Mouse (Mus musculus) lung, embryonic 16.5 days (tissue): ENCODE measurements around the gene Xpo6. TPM values are rescaled to one million over a fixed set of nuclear protein-coding genes. Genes with fewer than 3 reads are reported as not detected.
A peak's percentile ranks its signal among the peaks of the same experiment; 100 is the strongest.

Experiments
- ATAC-seq: fragments of 200-750 bp; cut with Nextera tagmentation; 2 replicates; pipeline ENCODE4 v1.8.0; 2017; ENCODE audit warnings: low read depth, mild to moderate bottlenecking, moderate library complexity
- H3K27ac ChIP-seq: fragments of 300-500 bp; sonication (generic); 2 replicates; pipeline ENCODE4 v1.5.1; 2014; ENCODE audit warnings: mild to moderate bottlenecking, control low read depth, low read length
- H3K27me3 ChIP-seq: fragments of 300-500 bp; sonication (generic); 2 replicates; pipeline ENCODE4 v1.6.1; 2014; ENCODE audit warnings: low read depth, low read length, mixed read lengths; ENCODE audit not compliant: control insufficient read depth, insufficient read depth
- H3K36me3 ChIP-seq: fragments of 300-500 bp; sonication (generic); 2 replicates; pipeline ENCODE4 v1.6.1; 2014; ENCODE audit warnings: low read length; ENCODE audit not compliant: control insufficient read depth, insufficient read depth
- H3K4me1 ChIP-seq: fragments of 300-500 bp; sonication (generic); replicated peaks from 2 replicates; pipeline ENCODE4 v1.6.1; 2014; ENCODE audit warnings: low read length, mixed read lengths; ENCODE audit not compliant: control insufficient read depth, insufficient read depth
- H3K4me2 ChIP-seq: fragments of 300-500 bp; sonication (generic); 2 replicates; pipeline ENCODE4 v1.6.1; 2014; ENCODE audit warnings: low read depth, low read length, control low read depth
- H3K4me3 ChIP-seq: fragments of 300-500 bp; sonication (generic); 2 replicates; pipeline ENCODE4 v1.5.1; 2014; ENCODE audit warnings: mild to moderate bottlenecking, low read length, control low read depth
- H3K9ac ChIP-seq: fragments of 300-500 bp; sonication (generic); 2 replicates; pipeline ENCODE4 v1.6.1; 2014; ENCODE audit warnings: low read length, control low read depth
- H3K9me3 ChIP-seq: fragments of 300-500 bp; sonication (generic); 2 replicates; pipeline ENCODE4 v1.6.1; 2016; ENCODE audit warnings: low read length; ENCODE audit not compliant: control insufficient read depth
- WGBS: fragments of 180-500 bp; shearing (Covaris S2); extraction: QIAGEN DNeasy Blood & Tissue Kit; methylation state at CpG from one replicate; pipeline ENCODE4 v1.1.7; 2014; 5-methylcytosine and 5-hydroxymethylcytosine counted together
- polyA plus RNA-seq: library from polyadenylated mRNA; unstranded; fragments of >200 nt; fragmentation: Nextera tagmentation; extraction: Ambion mirVana; gene quantifications from 2 replicates; pipeline ENCODE4 v1.2.1, GENCODE M21; 2015

Gene Xpo6
- polyA plus RNA-seq = 32.3 and 37.5 TPM in 2 replicates

DNA sequence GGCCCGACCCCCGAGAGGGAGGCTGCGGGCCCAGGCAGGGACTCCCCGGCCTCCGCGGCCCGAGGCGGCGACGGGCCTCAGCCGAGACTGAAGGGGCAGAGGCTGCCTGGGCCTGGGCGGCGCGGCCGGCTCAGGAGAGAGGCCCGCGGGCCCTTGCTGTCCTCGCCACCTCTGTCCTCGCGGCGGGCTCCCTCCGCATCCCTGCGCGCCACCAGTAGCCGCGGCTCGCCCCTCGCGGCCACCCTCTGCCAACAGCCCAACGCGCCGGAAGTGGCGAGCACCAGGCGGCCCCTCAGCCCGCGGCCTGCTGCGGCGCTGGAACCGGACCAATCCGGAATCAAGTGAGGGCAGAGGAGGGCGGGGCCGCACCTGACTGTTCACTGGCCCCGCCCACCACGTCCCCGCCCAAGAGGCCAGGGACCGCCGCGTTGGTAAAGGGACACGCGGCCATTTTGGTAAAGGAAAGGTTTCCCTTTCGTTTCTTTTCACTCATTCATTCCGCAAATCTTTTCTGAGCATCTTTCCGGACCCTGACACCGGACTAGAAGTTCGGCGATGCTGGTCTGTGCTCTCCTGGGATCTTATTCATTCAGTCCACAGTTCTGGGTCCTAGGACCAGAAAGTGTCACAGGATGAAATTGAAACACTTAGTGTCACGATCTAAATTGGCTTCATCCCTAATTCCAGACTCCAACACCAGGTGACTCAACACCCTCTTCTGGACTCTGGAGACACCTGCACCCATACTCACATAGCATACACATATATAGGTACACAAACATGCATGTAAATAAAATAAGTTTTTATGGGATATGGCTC, at the start of gene Xpo6:
Gene Xpo6, minus strand, starts transcription at position 324 of the 819 bp plus-strand sequence.
- H3K4me2 ChIP-seq = peak within 1 kb of the TSS; percentile 72
- peak within 1 kb of the TSS; percentile 85 for H3K27ac ChIP-seq
- peak within 1 kb of the TSS; percentile 97 for H3K4me3 ChIP-seq
- H3K9me3 ChIP-seq = no peaks in the 10 kb centered on the region
- peaks cover 8% of the 10 kb centered on the region for H3K4me1 ChIP-seq
- H3K36me3 ChIP-seq = no peaks in the 10 kb centered on the region
- no peaks in the 10 kb centered on the region for H3K27me3 ChIP-seq
- WGBS = under 1% methylated on average over 55 of the region's 57 CpGs
- ATAC-seq = peak; percentile 97
- peak within 1 kb of the TSS; percentile 98 for H3K9ac ChIP-seq

GRCm38 (mm10) chr7:126249986-126250385, 49.7 kb upstream of the Xpo6 start:
- Histone ChIP-seq H3K4me2 (no peak overlapping the region), H3K27me3 (no peaks in the 10 kb centered on the region), H3K36me3 (no peaks in the 10 kb centered on the region), H3K27ac (no peak overlapping the region), H3K9ac (no peak overlapping the region), H3K4me3 (no peak overlapping the region), H3K9me3 (no peaks in the 10 kb centered on the region), H3K4me1 (no peaks in the 10 kb centered on the region)
- no peak for ATAC-seq
- 85% methylated on average over 3 of the region's 3 CpGs for WGBS

DNA sequence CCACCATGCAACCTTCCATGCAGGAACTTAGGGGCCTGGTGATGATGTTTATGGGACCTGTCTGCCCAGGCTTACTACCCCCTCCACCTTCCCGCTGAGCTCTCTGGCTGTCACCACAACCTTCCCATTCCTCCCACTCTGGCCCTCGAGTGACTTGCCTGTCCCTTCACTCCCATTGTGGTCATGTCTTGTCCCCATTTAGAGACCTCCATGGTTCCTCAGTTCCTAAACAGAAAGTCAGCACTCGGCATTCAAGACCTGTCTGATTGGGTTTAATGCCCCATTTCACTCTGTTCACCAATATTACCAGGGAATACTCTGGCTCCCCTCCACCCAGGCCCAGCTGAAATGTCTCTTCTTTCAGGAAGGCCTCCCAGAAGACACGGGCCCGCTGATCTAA, 48.8 kb upstream of the Xpo6 start:
- Histone ChIP-seq H3K9ac (no peak overlapping the region), H3K4me1 (no peaks in the 10 kb centered on the region), H3K27ac (no peak overlapping the region), H3K9me3 (no peaks in the 10 kb centered on the region), H3K4me2 (no peak overlapping the region), H3K27me3 (no peaks in the 10 kb centered on the region), H3K4me3 (no peak overlapping the region), H3K36me3 (no peaks in the 10 kb centered on the region)
- no peak for ATAC-seq
- WGBS = 70% methylated on average over 5 of the region's 5 CpGs

- H3K27me3 ChIP-seq = no peaks in the 10 kb centered on the region
- no peak overlapping the region for H3K4me3 ChIP-seq
- no peak overlapping the region for H3K9ac ChIP-seq
- no peak overlapping the region for H3K4me2 ChIP-seq
- no peaks in the 10 kb centered on the region for H3K36me3 ChIP-seq
- 33% methylated on average over 17 of the region's 17 CpGs for WGBS
- no peaks in the 10 kb centered on the region for H3K4me1 ChIP-seq
- no peak overlapping the region for H3K27ac ChIP-seq
- ATAC-seq = no peak
- H3K9me3 ChIP-seq = no peaks in the 10 kb centered on the region
These were observed 48.4 kb upstream of the Xpo6 start for GRCm38 (mm10) chr7:126248641-126249141.

DNA sequence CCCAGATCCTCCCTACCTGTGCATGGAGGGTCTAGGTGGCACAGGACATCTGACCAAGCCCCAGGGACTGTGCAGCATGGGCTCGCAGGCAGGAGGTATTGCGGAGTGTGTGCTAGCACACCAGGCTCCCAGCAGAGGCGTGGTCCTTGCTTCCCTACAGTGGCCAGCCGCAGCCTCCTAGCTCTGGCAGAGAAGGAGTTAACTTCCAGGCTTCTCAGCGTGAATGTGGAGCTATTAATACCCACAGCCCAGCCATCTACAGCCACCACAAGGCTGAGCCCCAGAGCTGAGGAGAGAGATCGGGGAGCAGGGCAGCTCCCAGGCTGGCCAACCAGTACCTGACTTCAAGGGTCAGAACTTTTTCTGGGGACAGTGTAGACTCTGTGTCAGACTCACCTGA, 47.8 kb upstream of the Xpo6 start:
- WGBS = 7% methylated on average over 6 of the region's 6 CpGs
- Histone ChIP-seq H3K27ac (no peak overlapping the region), H3K4me3 (no peak overlapping the region), H3K9me3 (no peaks in the 10 kb centered on the region), H3K27me3 (no peaks in the 10 kb centered on the region), H3K36me3 (no peaks in the 10 kb centered on the region), H3K4me1 (no peaks in the 10 kb centered on the region), H3K9ac (no peak overlapping the region), H3K4me2 (no peak overlapping the region)
- ATAC-seq = peak; percentile 59; the same call in 1 of the 2 replicates

GRCm38 (mm10) chr7:126244168-126244750, 44.0 kb upstream of the Xpo6 start:
- H3K27me3 ChIP-seq = no peaks in the 10 kb centered on the region
- WGBS = 60% methylated on average over 6 of the region's 6 CpGs
- H3K4me3 ChIP-seq = no peak overlapping the region
- no peak overlapping the region for H3K4me2 ChIP-seq
- no peak overlapping the region for H3K9ac ChIP-seq
- H3K9me3 ChIP-seq = no peaks in the 10 kb centered on the region
- H3K4me1 ChIP-seq = no peaks in the 10 kb centered on the region
- H3K36me3 ChIP-seq = no peaks in the 10 kb centered on the region
- no peak overlapping the region for H3K27ac ChIP-seq
- ATAC-seq = no peak

DNA sequence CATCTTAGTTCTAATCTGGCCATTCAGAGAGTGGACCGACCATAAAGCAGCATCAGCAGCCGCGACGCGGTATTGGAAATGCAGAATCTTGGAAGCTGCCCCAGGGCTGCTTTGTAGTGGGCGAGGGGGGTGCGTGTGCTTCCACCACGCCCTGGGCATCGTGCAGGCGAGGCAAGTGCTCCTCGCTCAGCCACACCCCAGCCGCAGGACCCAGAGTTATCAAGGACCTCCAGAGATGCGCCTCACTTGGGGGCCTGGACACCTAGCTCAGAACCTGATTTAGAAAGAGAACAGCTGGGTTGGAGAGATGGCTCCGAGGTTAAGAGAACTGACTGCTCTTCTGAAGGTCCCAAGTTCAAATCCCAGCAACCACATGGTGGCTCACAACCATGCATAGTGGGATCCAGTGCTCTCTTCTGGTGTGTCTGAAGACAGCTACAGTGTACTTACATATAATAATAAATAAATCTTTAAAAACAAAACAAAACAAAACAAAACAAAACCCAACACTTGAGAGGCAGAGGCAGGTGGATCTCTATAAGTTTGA, 40.6 kb upstream of the Xpo6 start:
- no peaks in the 10 kb centered on the region for H3K27me3 ChIP-seq
- 70% methylated on average over 14 of the region's 14 CpGs for WGBS
- no peaks in the 10 kb centered on the region for H3K36me3 ChIP-seq
- no peak overlapping the region for H3K4me2 ChIP-seq
- no peaks in the 10 kb centered on the region for H3K9me3 ChIP-seq
- no peak overlapping the region for H3K4me3 ChIP-seq
- no peak for ATAC-seq
- H3K27ac ChIP-seq = no peak overlapping the region
- no peaks in the 10 kb centered on the region for H3K4me1 ChIP-seq
- no peak overlapping the region for H3K9ac ChIP-seq

DNA sequence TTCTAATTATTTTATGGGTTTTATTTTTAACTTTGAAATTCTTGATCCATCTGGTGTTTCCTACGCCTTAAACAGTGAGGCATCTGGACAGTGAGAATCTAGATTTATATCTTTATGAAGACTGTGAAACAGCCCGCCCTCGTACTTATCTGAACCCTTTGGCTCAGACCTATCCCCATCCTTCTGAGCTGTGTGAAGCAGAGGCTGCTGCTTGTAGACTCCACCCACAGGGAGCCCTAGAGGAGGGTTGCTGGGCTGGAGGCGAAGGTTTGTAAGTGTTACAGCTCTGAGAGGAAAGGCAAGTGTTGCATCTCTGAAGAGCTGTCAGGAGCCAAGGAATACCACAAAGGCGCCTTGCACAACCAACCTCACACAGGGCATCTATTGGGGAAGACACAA, 36.5 kb upstream of the Xpo6 start:
- no peaks in the 10 kb centered on the region for H3K27me3 ChIP-seq
- no peak overlapping the region for H3K9ac ChIP-seq
- no peak overlapping the region for H3K4me2 ChIP-seq
- H3K4me1 ChIP-seq = no peaks in the 10 kb centered on the region
- no peak overlapping the region for H3K27ac ChIP-seq
- H3K4me3 ChIP-seq = no peak overlapping the region
- no peaks in the 10 kb centered on the region for H3K9me3 ChIP-seq
- WGBS = 47% methylated on average over 5 of the region's 5 CpGs
- no peaks in the 10 kb centered on the region for H3K36me3 ChIP-seq
- no peak for ATAC-seq

DNA sequence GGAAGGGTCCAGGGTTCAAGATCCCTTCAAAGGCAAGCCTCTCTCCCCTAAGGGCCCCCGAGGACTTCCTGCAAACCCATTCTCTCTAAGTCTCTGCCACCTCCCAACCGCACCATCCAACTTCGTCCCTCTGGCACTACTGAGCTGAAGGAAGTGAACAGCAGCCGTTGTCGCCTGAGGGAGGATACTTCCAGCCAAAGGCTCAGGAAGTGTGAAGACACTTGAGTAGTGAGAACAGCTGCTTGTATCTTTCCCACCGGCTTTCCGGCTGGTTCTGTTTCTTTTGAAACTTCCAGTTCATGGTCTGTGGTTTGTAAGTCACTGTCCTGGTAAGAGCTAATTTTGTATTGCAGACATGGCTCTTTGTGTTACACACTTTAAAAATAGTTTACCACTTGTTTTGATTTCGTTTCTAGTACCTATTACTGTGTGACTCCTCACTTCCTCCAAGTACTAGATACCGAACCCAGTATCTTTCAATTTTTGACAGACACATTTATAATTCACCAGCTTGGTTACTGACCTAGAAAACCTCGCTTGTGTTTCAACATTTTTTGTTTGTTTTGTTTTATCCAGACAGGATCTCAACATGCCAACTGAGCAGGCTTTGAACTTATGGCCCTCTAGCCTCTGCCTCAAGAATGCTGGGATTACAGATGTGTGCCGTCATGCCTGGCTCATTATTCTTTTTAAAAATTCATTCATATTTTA, 35.9 kb upstream of the Xpo6 start:
- Histone ChIP-seq H3K27ac (no peak overlapping the region), H3K4me2 (no peak overlapping the region), H3K36me3 (no peaks in the 10 kb centered on the region), H3K27me3 (no peaks in the 10 kb centered on the region), H3K9ac (no peak overlapping the region), H3K4me1 (no peaks in the 10 kb centered on the region), H3K4me3 (no peak overlapping the region), H3K9me3 (no peaks in the 10 kb centered on the region)
- ATAC-seq = no peak
- 35% methylated on average over 11 of the region's 11 CpGs for WGBS
